Mouse (Mus musculus) right cerebral cortex, postnatal 25 days (tissue): ENCODE measurements around the gene 2310002L09Rik.
"Not testable (repeated sequence)": the region's sequence is repeated elsewhere in the genome, so short reads cannot be mapped to it uniquely, and the experiment has no call there.

Experiments
- DNase-seq: peaks from one replicate; pipeline ENCODE4 v3.0.0; 2022

Gene 2310002L09Rik

GRCm38 (mm10) chr4:73950375-73950896 is at the start of gene 2310002L09Rik:
Gene 2310002L09Rik, minus strand, starts transcription at chr4:73950846.
- no peak for DNase-seq

- no peak for DNase-seq
Observed at GRCm38 (mm10) chr4:73980454-73980853, 29.8 kb upstream of the 2310002L09Rik start.

GRCm38 (mm10) chr4:73920660-73921059 is 30.0 kb downstream of the 2310002L09Rik start, which contains the start of gene Gm11756:
Gene Gm11756, minus strand, starts transcription at chr4:73920760.
- not testable (repeated sequence) for DNase-seq

- DNase-seq, result not testable (repeated sequence)
Observed at GRCm38 (mm10) chr4:73905853-73906252, 44.8 kb downstream of the 2310002L09Rik start, which contains the start of gene Gm13871. Gene Gm13871, minus strand, starts transcription at chr4:73905953.

GRCm38 (mm10) chr4:73891012-73891411 is 59.6 kb downstream of the 2310002L09Rik start, which contains the start of gene Gm11757:
Gene Gm11757, minus strand, starts transcription at chr4:73891112.
- not testable (repeated sequence) for DNase-seq
